Mouse (Mus musculus) ES-Bruce4 (cell line): Measurements from ENCODE around the gene Cbfa2t3.

Source experiments
- CTCF ChIP-seq: IDR thresholded peaks from one replicate; pipeline ENCODE4 v1.8.1; 2011; ENCODE audit warnings: low read depth, low read length
- EP300 ChIP-seq: IDR thresholded peaks from 2 replicates; pipeline ENCODE4 v1.6.1; 2011; ENCODE audit warnings: low read depth, low read length; ENCODE audit not compliant: insufficient read depth
- POLR2A ChIP-seq: IDR thresholded peaks from one replicate; pipeline ENCODE4 v1.8.1; 2011; ENCODE audit warnings: low read length; ENCODE audit not compliant: insufficient read depth

- TF ChIP-seq CTCF, result no peak
- TF ChIP-seq POLR2A, result no peak
- no peak for TF ChIP-seq EP300
Measured at GRCm38 (mm10) chr8:122745750-122746275, 46.9 kb upstream of the Cbfa2t3 start.
